Mouse (Mus musculus) embryonic fibroblast, embryonic 13.5 days (primary cell): ENCODE data around the gene Arhgef6. TPM values are rescaled to one million over a fixed set of nuclear protein-coding genes. Genes with fewer than 3 reads are reported as not detected.

ENCODE experiments used
- H3K27ac ChIP-seq: 2 replicates; pipeline ENCODE4 v1.5.1; 2012; ENCODE audit warnings: low read length, control low read depth, inconsistent platforms; ENCODE audit not compliant: insufficient read depth
- H3K4me1 ChIP-seq: 2 replicates; pipeline ENCODE4 v1.6.1; 2011; ENCODE audit warnings: low read length; ENCODE audit not compliant: control insufficient read depth, insufficient read depth
- H3K4me3 ChIP-seq: 2 replicates; pipeline ENCODE4 v1.5.1; 2011; ENCODE audit warnings: mild to moderate bottlenecking, control low read depth, low read length; ENCODE audit not compliant: insufficient read depth
- CTCF ChIP-seq: IDR thresholded peaks from 2 replicates; pipeline ENCODE4 v1.5.1; 2011; ENCODE audit warnings: mild to moderate bottlenecking, control low read depth, low read length, moderate library complexity, borderline replicate concordance; ENCODE audit not compliant: insufficient read depth
- POLR2A ChIP-seq: IDR thresholded peaks from 2 replicates; pipeline ENCODE4 v1.6.1; 2011; ENCODE audit warnings: low read depth, mild to moderate bottlenecking, control low read depth, low read length, moderate library complexity
- polyA plus RNA-seq: library from polyadenylated mRNA; stranded (reverse); fragments of >200 nt; gene quantifications from 2 replicates; pipeline ENCODE4 v1.2.4, GENCODE M21; 2011; ENCODE audit warnings: low read depth; ENCODE audit not compliant: missing spikeins, insufficient read length

Gene Arhgef6
- polyA plus RNA-seq, 1 experiment: 11.4 TPM

GRCm38 (mm10) chrX:57304784-57305287, 33.7 kb downstream of the Arhgef6 start:
- TF ChIP-seq POLR2A: no peak
- TF ChIP-seq CTCF: no peak
- Histone ChIP-seq H3K4me1 (0 out of 2 replicates have a peak, but pooled peaks cover 3% of the 10 kb centered on the region), H3K27ac (no peak overlapping the region), H3K4me3 (no peak overlapping the region)

- H3K27ac ChIP-seq: no peak overlapping the region; the same call in 1 of the 2 replicates
- TF ChIP-seq POLR2A (no peak), CTCF (no peak)
- no peak overlapping the region for H3K4me3 ChIP-seq
- H3K4me1 ChIP-seq: 0 out of 2 replicates have a peak, but pooled peaks cover 3% of the 10 kb centered on the region
Observed at GRCm38 (mm10) chrX:57303188-57303878, 35.2 kb downstream of the Arhgef6 start.

GRCm38 (mm10) chrX:57298946-57299345, 39.6 kb downstream of the Arhgef6 start:
- 0 out of 2 replicates have a peak, but pooled peaks cover 3% of the 10 kb centered on the region for H3K4me1 ChIP-seq
- H3K27ac ChIP-seq: no peak overlapping the region
- TF ChIP-seq POLR2A (no peak), CTCF (no peak)

GRCm38 (mm10) chrX:57288458-57288857, 50.1 kb downstream of the Arhgef6 start:
- no peak overlapping the region for H3K27ac ChIP-seq
- H3K4me1 ChIP-seq: no peaks in the 10 kb centered on the region
- TF ChIP-seq POLR2A: no peak
- no peak for TF ChIP-seq CTCF
- H3K4me3 ChIP-seq: no peak overlapping the region

More at GRCm38 (mm10) chrX:57298946-57299345, 39.6 kb downstream of the Arhgef6 start:
- H3K4me3 ChIP-seq: no peak overlapping the region

GRCm38 (mm10) chrX:57286281-57286680, 52.2 kb downstream of the Arhgef6 start:
- Histone ChIP-seq H3K27ac (peak overlapping the region; percentile 4; the same call in 1 of the 2 replicates), H3K4me1 (no peaks in the 10 kb centered on the region), H3K4me3 (no peak overlapping the region)
- no peak for TF ChIP-seq CTCF
- no peak for TF ChIP-seq POLR2A

GRCm38 (mm10) chrX:57282184-57282583, 56.3 kb downstream of the Arhgef6 start:
- Histone ChIP-seq H3K4me3 (no peak overlapping the region), H3K27ac (no peak overlapping the region), H3K4me1 (no peaks in the 10 kb centered on the region)
- TF ChIP-seq POLR2A (no peak), CTCF (no peak)

- no peak overlapping the region for H3K27ac ChIP-seq
Observed at GRCm38 (mm10) chrX:57277560-57278335, 60.8 kb downstream of the Arhgef6 start.

GRCm38 (mm10) chrX:57263515-57263914, 75.0 kb downstream of the Arhgef6 start:
- H3K27ac ChIP-seq: no peak overlapping the region
- TF ChIP-seq CTCF: no peak
- TF ChIP-seq POLR2A: no peak
- H3K4me3 ChIP-seq: no peak overlapping the region
- no peaks in the 10 kb centered on the region for H3K4me1 ChIP-seq

More at GRCm38 (mm10) chrX:57277560-57278335, 60.8 kb downstream of the Arhgef6 start:
- Histone ChIP-seq H3K4me1 (no peaks in the 10 kb centered on the region), H3K4me3 (no peak overlapping the region)
- TF ChIP-seq CTCF (no peak), POLR2A (no peak)

- H3K4me3 ChIP-seq: no peak overlapping the region
- no peaks in the 10 kb centered on the region for H3K4me1 ChIP-seq
- H3K27ac ChIP-seq: no peak overlapping the region
- TF ChIP-seq CTCF (no peak), POLR2A (no peak)
Observed at GRCm38 (mm10) chrX:57260744-57261143, 77.8 kb downstream of the Arhgef6 start.
